Mouse (Mus musculus): ENCODE results near the gene Ern1. TPM values are rescaled to one million over a fixed set of nuclear protein-coding genes. Genes with fewer than 3 reads are reported as not detected.

Gene Ern1
- 0.79 and 1.3 TPM in 2 replicates for polyA plus RNA-seq (2021; fragmentation: Nextera tagmentation)
- long read RNA-seq, experiment 1, partial matches to known transcripts: 0 of 2 reads
- long read RNA-seq, experiment 1, other reads (novel, unspliced or antisense): 1 of 2 reads
- long read RNA-seq, experiment 2, full-length matches to known transcripts: 2 of 7 reads
- long read RNA-seq, experiment 2, partial matches to known transcripts: 0 of 7 reads
- long read RNA-seq, experiment 2, other reads (novel, unspliced or antisense): 5 of 7 reads

GRCm38 (mm10) chr11:106487733-106488115, at the start of gene Ern1:
Gene Ern1 (minus strand): TSS chr11:106487852.

GRCm38 (mm10) chr11:106387791-106388216, 99.8 kb downstream of the Ern1 start, which contains the start of gene Icam2:
Gene Icam2 (minus strand): TSS chr11:106388075.

GRCm38 (mm10) chr11:106365366-106365765, 122.3 kb downstream of the Ern1 start, which contains the start of gene Prr29:
Gene Prr29 (plus strand): TSS chr11:106365472.

GRCm38 (mm10) chr11:106353188-106353587, 134.5 kb downstream of the Ern1 start, which contains the start of gene Scn4a:
Gene Scn4a (minus strand): TSS chr11:106353288.

Other genes starting within 250 kb of the Ern1 start
- gene Ftsj3, start 231.8 kb downstream of the Ern1 start, polyA plus RNA-seq (2021; fragmentation: Nextera tagmentation): 8.2 and 9.8 TPM in 2 replicates
- 471 and 488 TPM in 2 replicates for gene Psmc5, start 231.7 kb downstream of the Ern1 start, polyA plus RNA-seq (2021; fragmentation: Nextera tagmentation)
- 2.2 and 2.6 TPM in 2 replicates for gene Smarcd2, start 214.9 kb downstream of the Ern1 start, polyA plus RNA-seq (2021; fragmentation: Nextera tagmentation)
- 0.05 and 0.06 TPM in 2 replicates for gene Tcam1, start 211.2 kb downstream of the Ern1 start, polyA plus RNA-seq (2021; fragmentation: Nextera tagmentation)
- gene Gh, start 186.0 kb downstream of the Ern1 start, polyA plus RNA-seq (2021; fragmentation: Nextera tagmentation): not detected in 2 replicates
- gene Cd79b, start 173.1 kb downstream of the Ern1 start, polyA plus RNA-seq (2021; fragmentation: Nextera tagmentation): 0.80 and 1.1 TPM in 2 replicates
- gene Scn4a, start 134.6 kb downstream of the Ern1 start, polyA plus RNA-seq (2021; fragmentation: Nextera tagmentation): 0.01 TPM in 1 of 2 replicates, not detected in the other
- gene Prr29, start 122.4 kb downstream of the Ern1 start, polyA plus RNA-seq (2021; fragmentation: Nextera tagmentation): 0.38 and 0.44 TPM in 2 replicates
- gene Icam2, start 99.8 kb downstream of the Ern1 start, polyA plus RNA-seq (2021; fragmentation: Nextera tagmentation): 3.8 and 5.8 TPM in 2 replicates
- 24.0 and 36.6 TPM in 2 replicates for gene Tex2, start 125.6 kb upstream of the Ern1 start, polyA plus RNA-seq (2021; fragmentation: Nextera tagmentation)